8 mouse cellular contexts compared by ENCODE assay signal in genomic region chr14:121824322-121825103, GRCm38 (mm10). TPM values are rescaled to one million over a fixed set of nuclear protein-coding genes. Genes with fewer than 3 reads are reported as not detected.
A peak's percentile ranks its signal among the peaks of the same experiment; 100 is the strongest.
DNase-seq lines count a peak whose midpoint lies in the region; ATAC-seq and TF ChIP-seq lines count a peak whose summit lies in the region.

No protein-coding gene starts in this region.

- 45% methylated on average over 11 of the region's 11 CpGs for WGBS in kidney, postnatal 0 days

- TF ChIP-seq CTCF in kidney, postnatal 0 days (IDR thresholded peaks at IDR 0.05; ENCODE audit: low read depth), result no peak

- H3K36me3 ChIP-seq in kidney, postnatal 0 days (ENCODE audit: insufficient read depth, low read length), result no peaks in the 10 kb centered on the region

- H3K9ac ChIP-seq in kidney, postnatal 0 days (ENCODE audit: low read depth, low read length), result no peak overlapping the region

- H3K4me1 ChIP-seq in kidney, postnatal 0 days (replicated peaks; ENCODE audit: insufficient read depth, low read length), result peaks cover 11% of the 10 kb centered on the region

- peak overlapping the region; percentile 62; the same call in 1 of the 2 replicates for H3K27ac ChIP-seq in kidney, postnatal 0 days

- ATAC-seq in kidney, postnatal 0 days (replicated peaks; ENCODE audit: low FRiP score, low read depth), result peak; percentile 87

- peak; percentile 34 to 47 for DNase-seq in adrenal gland, adult 18-20 months (ENCODE audit: low spot score in 2 of 2)
- DNase-seq in cerebellum, adult 9-10 months, result peak; percentile 94
- peak; percentile 88 to 89 for DNase-seq in heart, adult 9 months (ENCODE audit: low spot score in 2 of 2)
- peak; percentile 61 for DNase-seq in kidney, postnatal 0 days (ENCODE audit: low spot score)
- DNase-seq in lung, postnatal 4 days, result peak; percentile 56 to 77
- DNase-seq in thymus, postnatal 4 days, result peak; percentile 52
- DNase-seq in spleen, postnatal 14 days (ENCODE audit: low spot score in 2 of 2), result no peak
- no peak for DNase-seq in neural tube, embryonic 10.5 days (ENCODE audit: extremely low spot score, low spot score)

- H3K27me3 ChIP-seq in kidney, postnatal 0 days (ENCODE audit: insufficient read depth, low read length), result no peaks in the 10 kb centered on the region

- H3K4me2 ChIP-seq in kidney, postnatal 0 days (ENCODE audit: low read length), result no peak overlapping the region

- H3K9me3 ChIP-seq in kidney, postnatal 0 days (replicated peaks; ENCODE audit: low read length), result no peaks in the 10 kb centered on the region

- no peak overlapping the region for H3K4me3 ChIP-seq in kidney, postnatal 0 days (replicated peaks; ENCODE audit: low read depth, low read length)

RNA-seq across cellular contexts. Expression of gene Dock9, which starts 26.9 kb away (rescaled TPM):
- 10 to 100 TPM; 19.7 to 24.3 TPM for total RNA-seq in adrenal gland, adult 18-20 months (2021)
- 11.1 TPM in 2 replicates for polyA plus RNA-seq in kidney, postnatal 0 days (2015; fragmentation: Nextera tagmentation; extraction: Ambion mirVana)

RNA-seq across cellular contexts. Expression of gene Ubac2, which starts 53.9 kb away (rescaled TPM):
- 10 to 100 TPM; 32.8 to 35.1 TPM for total RNA-seq in adrenal gland, adult 18-20 months (2021)
- 70.2 and 78.9 TPM in 2 replicates for polyA plus RNA-seq in kidney, postnatal 0 days (2015; fragmentation: Nextera tagmentation; extraction: Ambion mirVana)

Comparison
In these comparisons a context has a peak if more than half of its experiments do, and no peak if none do; other contexts are left out.
1. DNase-seq: peak in adrenal gland, adult 18-20 months (2 of 2), cerebellum, adult 9-10 months (single experiment), heart, adult 9 months (2 of 2), kidney, postnatal 0 days (single experiment), lung, postnatal 4 days (2 of 2) and thymus, postnatal 4 days (single experiment); none in spleen, postnatal 14 days (0 of 2) and neural tube, embryonic 10.5 days (single experiment).